Mouse (Mus musculus) v-Abl transformed pro-B cells (cell line): ENCODE results near the gene Bcar1.

Experiments used
- in situ Hi-C, 2 experiments: fragments of 400-800 bp; cut with MboI; formaldehyde crosslinking; loops; one replicate each; pipeline ENCODE4 v1.15.1; 2025; ENCODE audit not compliant: unreplicated experiment in 2 of 2

The Bcar1 gene

GRCm38 (mm10) chr8:111769764-111770428 lies 26.3 kb upstream of the Bcar1 start:
- in situ Hi-C loops = no loop called here

DNA sequence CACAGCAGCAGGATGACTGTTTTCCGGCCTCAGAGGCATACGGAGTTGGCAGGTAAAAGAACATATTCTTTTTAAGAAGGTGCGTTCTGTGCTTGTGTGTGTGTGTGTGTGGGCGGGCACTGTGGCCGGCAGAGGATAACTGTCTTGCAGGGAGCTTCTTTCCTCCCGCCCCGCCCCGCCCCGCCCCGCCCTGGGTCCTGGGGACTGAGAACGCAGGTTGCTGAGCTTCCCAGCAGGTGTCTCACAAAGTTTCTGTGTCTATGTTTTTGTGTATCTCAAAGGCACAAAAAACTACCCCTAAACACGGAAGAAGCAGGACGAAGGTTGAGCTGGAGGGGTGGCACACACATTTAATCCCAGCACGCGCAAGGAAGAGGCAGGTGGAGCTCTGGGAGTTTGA lies 25.7 kb upstream of the Bcar1 start:
- in situ Hi-C loops = no loop called here

GRCm38 (mm10) chr8:111768651-111769050 lies 25.0 kb upstream of the Bcar1 start:
- in situ Hi-C loops = no loop called here

- in situ Hi-C loops = no loop called here
Observed at GRCm38 (mm10) chr8:111765616-111766015, 22.0 kb upstream of the Bcar1 start.

GRCm38 (mm10) chr8:111765096-111765495 lies 21.5 kb upstream of the Bcar1 start:
- in situ Hi-C loops = no loop called here

GRCm38 (mm10) chr8:111760708-111761107 lies 17.1 kb upstream of the Bcar1 start:
- in situ Hi-C loops = no loop called here

GRCm38 (mm10) chr8:111758817-111759216 lies 15.2 kb upstream of the Bcar1 start:
- in situ Hi-C loops = no loop called here

GRCm38 (mm10) chr8:111757599-111757998 lies 14.0 kb upstream of the Bcar1 start:
- in situ Hi-C loops = no loop called here

- in situ Hi-C loops = no loop called here
Observed at GRCm38 (mm10) chr8:111754736-111755135, 11.1 kb upstream of the Bcar1 start.

GRCm38 (mm10) chr8:111754088-111754487 lies 10.5 kb upstream of the Bcar1 start:
- in situ Hi-C loops = no loop called here

GRCm38 (mm10) chr8:111748766-111749165 lies 5.2 kb upstream of the Bcar1 start:
- in situ Hi-C loops = no loop called here

GRCm38 (mm10) chr8:111747866-111748649 lies 4.4 kb upstream of the Bcar1 start:
- in situ Hi-C loops = no loop called here

DNA sequence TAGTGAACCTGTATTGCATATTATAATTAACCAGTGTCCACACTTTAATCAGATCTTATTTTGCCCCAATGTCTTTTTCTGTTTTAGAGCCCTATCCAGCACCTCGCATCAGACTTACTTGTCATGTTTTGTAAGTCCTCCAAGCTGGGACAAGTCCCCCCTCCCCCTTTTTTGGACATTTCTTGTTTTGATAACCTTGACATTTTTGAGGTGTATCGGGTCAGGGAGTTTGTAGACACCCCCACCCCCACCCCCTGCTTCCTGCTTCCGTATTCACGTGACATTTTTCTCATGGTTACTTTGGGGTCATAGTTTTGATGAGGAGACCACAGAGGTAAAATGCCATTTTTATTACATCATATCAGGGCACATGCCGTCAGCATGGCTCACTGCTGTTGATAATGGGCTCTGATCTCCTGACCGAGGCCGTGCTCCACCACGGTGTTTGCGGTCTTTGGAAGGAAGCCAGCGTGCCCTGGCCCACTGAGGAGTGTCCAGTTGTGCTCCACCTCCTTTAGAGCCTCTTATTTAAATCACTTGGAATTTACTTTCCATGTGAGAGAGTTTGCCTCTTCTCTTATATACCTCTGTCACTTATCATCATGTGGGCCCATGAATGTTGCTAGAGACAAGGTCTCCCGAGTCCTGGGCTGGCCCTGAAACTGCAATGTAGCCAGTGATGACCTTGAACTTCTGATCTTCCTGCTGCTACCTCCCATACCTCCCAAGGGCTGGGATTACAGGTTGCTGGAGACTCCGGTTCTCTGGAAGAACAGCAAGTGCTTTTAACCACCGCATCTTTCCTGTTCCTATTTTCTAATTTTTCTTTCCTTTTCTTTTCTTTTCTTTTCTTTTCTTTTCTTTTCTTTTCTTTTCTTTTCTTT lies 3.2 kb upstream of the Bcar1 start:
- in situ Hi-C loops = no loop called here

DNA sequence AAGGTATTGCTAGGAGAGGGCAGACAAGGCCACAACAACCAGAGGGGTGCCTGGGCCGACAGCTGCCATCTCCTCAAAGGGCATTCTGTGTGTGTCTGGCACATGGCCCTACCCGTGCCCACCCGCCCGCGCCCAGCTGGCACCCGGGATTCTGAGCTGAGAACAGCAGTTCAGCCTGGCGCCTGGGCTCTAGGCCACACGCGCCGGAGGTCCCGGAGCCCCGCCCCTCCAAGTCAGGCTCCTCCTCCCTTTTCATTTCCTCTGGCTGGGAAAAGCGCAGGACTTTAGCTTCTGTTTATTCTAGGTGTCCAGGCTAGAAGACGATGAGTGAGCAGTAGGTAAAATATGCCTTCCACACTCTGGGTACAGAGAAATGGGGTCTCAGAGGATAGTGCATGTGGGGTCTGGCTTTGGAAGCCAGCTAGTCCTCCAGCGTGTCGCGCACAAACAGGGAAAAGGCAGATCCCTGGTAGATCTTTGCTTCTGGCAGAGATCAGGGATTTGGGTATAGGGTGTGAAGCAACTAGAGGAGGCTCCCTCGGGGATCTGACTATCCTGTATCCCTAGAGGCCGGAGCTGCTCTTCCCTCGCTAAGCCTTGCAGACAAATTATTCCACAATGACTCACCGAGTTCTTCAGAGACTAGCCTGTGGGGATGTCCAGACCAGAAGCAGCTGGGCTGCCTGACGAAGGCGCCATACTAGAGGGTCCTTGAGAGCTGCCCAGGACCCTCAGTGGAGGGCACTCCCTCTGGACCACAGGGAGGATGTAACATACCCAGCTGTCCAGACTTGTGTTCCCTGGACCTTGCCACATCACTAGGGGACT lies 2.2 kb upstream of the Bcar1 start:
- in situ Hi-C loops = no loop called here

DNA sequence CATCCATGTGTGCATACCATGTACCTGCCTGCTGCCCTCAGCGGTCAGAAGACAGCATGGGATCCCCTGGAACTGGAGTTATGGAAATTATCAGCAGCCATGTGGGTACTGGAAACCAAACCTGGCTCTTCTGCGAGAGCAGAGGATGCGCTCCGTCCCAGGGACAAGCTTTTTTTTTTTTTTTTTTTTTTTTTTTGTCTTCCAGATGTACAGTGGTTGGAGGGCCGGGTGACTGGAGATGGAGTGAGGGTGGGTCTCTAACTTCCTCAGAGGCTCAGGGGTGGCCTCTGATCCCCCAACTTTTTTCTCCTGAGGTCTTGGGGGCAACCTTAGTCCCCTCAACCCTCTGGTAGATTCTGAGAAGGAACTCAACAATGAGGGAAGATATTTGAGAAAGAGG lies 1.5 kb upstream of the Bcar1 start:
- in situ Hi-C loops = no loop called here

GRCm38 (mm10) chr8:111743101-111743791 lies 363 bp downstream of the Bcar1 start:
- in situ Hi-C loops = no loop called here

- in situ Hi-C loops = no loop called here
Observed at GRCm38 (mm10) chr8:111742261-111743037, 1.2 kb downstream of the Bcar1 start.

GRCm38 (mm10) chr8:111741556-111741955 lies 2.1 kb downstream of the Bcar1 start:
- in situ Hi-C loops = no loop called here

GRCm38 (mm10) chr8:111740994-111741393 lies 2.6 kb downstream of the Bcar1 start:
- in situ Hi-C loops = no loop called here
